Mouse (Mus musculus) cortical plate, adult 2 months (tissue): ENCODE results near the gene Evpl.

Experiments
- CTCF ChIP-seq: fragments of 200-500 bp; IDR thresholded peaks from 2 replicates; pipeline ENCODE4 v1.5.1; 2011; ENCODE audit warnings: mild to moderate bottlenecking, control low read depth, low read length; ENCODE audit not compliant: insufficient read depth; ENCODE audit errors: extremely low read depth
- POLR2A ChIP-seq: fragments of 200-500 bp; IDR thresholded peaks from 2 replicates; pipeline ENCODE4 v1.6.1; 2011; ENCODE audit warnings: mild to moderate bottlenecking, low read length, control low read depth; ENCODE audit not compliant: insufficient read depth; ENCODE audit errors: extremely low read depth

GRCm38 (mm10) chr11:116212847-116213246 lies 25.0 kb downstream of the Evpl start:
- TF ChIP-seq CTCF (no peak), POLR2A (no peak)
